Comparison of ENCODE assay signal across 9 mouse cellular contexts in genomic region chr4:106699989-106700388, GRCm38 (mm10). TPM values are rescaled to one million over a fixed set of nuclear protein-coding genes. Genes with fewer than 3 reads are reported as not detected.
DNase-seq lines count a peak whose midpoint lies in the region; ATAC-seq and TF ChIP-seq lines count a peak whose summit lies in the region.
"Had no signal": no experiment of that assay in that cellular context is flagged by ENCODE, and none has a peak within 500 bp of the region (broad histone marks: within the 10 kb centered on the region; RNA-seq: fewer than 3 reads in every experiment).

No protein-coding gene starts in this region.

- H3K4me2 ChIP-seq in liver, embryonic 12.5 days = no peak overlapping the region
- no peak overlapping the region for H3K4me2 ChIP-seq in kidney, postnatal 0 days (ENCODE audit: low read length)
- H3K4me2 ChIP-seq in midbrain, embryonic 11.5 days = no peak overlapping the region

- H3K4me3 ChIP-seq in liver, embryonic 12.5 days = no peak overlapping the region
- no peak overlapping the region for H3K4me3 ChIP-seq in kidney, postnatal 0 days (replicated peaks; ENCODE audit: low read depth, low read length)
- H3K4me3 ChIP-seq in midbrain, embryonic 11.5 days (ENCODE audit: low read depth, low read length) = no peak overlapping the region
- H3K4me3 ChIP-seq: erythroblast, embryonic 14.5 days had no signal

- no peaks in the 10 kb centered on the region for H3K9me3 ChIP-seq in liver, embryonic 12.5 days (replicated peaks)
- H3K9me3 ChIP-seq in kidney, postnatal 0 days (replicated peaks; ENCODE audit: low read length) = no peaks in the 10 kb centered on the region
- H3K9me3 ChIP-seq in midbrain, embryonic 11.5 days (ENCODE audit: control insufficient read depth, low read length) = no peaks in the 10 kb centered on the region

- peak; percentile 35 for DNase-seq in liver
- DNase-seq in brain, adult 2 months (ENCODE audit: low read depth, low spot score) = peak; percentile 74
- DNase-seq in forelimb bud, embryonic 11.5 days (ENCODE audit: low read depth, low spot score) = peak; percentile 79
- DNase-seq in kidney, postnatal 0 days (ENCODE audit: low spot score) = peak; percentile 75
- DNase-seq in midbrain, embryonic 11.5 days (ENCODE audit: low spot score, missing footprints) = peak; percentile 87
- DNase-seq in thymus, postnatal 36 days = peak; percentile 20 to 26
- no peak for DNase-seq in cerebellum, adult 9-10 months

- peaks cover 56% of the 10 kb centered on the region for H3K27me3 ChIP-seq in liver, embryonic 12.5 days (replicated peaks)
- H3K27me3 ChIP-seq in kidney, postnatal 0 days (ENCODE audit: insufficient read depth, low read length) = no peaks in the 10 kb centered on the region
- no peaks in the 10 kb centered on the region for H3K27me3 ChIP-seq in midbrain, embryonic 11.5 days (ENCODE audit: control insufficient read depth, insufficient read depth, low read length)

- WGBS in liver, embryonic 12.5 days (ENCODE audit: insufficient replicate concordance) = 20% methylated on average over 9 of the region's 9 CpGs
- WGBS in kidney, postnatal 0 days = 10% methylated on average over 9 of the region's 9 CpGs
- 26% methylated on average over 9 of the region's 9 CpGs for WGBS in midbrain, embryonic 11.5 days

- peak; percentile 78 for TF ChIP-seq CTCF in kidney, postnatal 0 days (IDR thresholded peaks at IDR 0.05; ENCODE audit: low read depth)

- ATAC-seq in liver, embryonic 12.5 days = no peak
- peak; percentile 71 for ATAC-seq in kidney, postnatal 0 days (replicated peaks; ENCODE audit: low FRiP score, low read depth)
- peak; percentile 71 for ATAC-seq in midbrain, embryonic 11.5 days (ENCODE audit: low FRiP score)

- no peak overlapping the region for H3K27ac ChIP-seq in liver, embryonic 12.5 days
- no peak overlapping the region for H3K27ac ChIP-seq in kidney, postnatal 0 days
- no peak overlapping the region for H3K27ac ChIP-seq in midbrain, embryonic 11.5 days (ENCODE audit: low read depth, low read length)

- H3K4me1 ChIP-seq in liver, embryonic 12.5 days = 0 out of 2 replicates have a peak, but pooled peaks cover 4% of the 10 kb centered on the region
- no peaks in the 10 kb centered on the region for H3K4me1 ChIP-seq in kidney, postnatal 0 days (replicated peaks; ENCODE audit: insufficient read depth, low read length)
- peaks cover 4% of the 10 kb centered on the region for H3K4me1 ChIP-seq in midbrain, embryonic 11.5 days (ENCODE audit: control insufficient read depth, insufficient read depth, low read length)

- H3K9ac ChIP-seq in liver, embryonic 12.5 days = no peak overlapping the region
- H3K9ac ChIP-seq in kidney, postnatal 0 days (ENCODE audit: low read depth, low read length) = no peak overlapping the region
- H3K9ac ChIP-seq in midbrain, embryonic 11.5 days (ENCODE audit: low read length) = no peak overlapping the region

- H3K36me3 ChIP-seq in liver, embryonic 12.5 days = no peaks in the 10 kb centered on the region
- no peaks in the 10 kb centered on the region for H3K36me3 ChIP-seq in kidney, postnatal 0 days (ENCODE audit: insufficient read depth, low read length)
- no peaks in the 10 kb centered on the region for H3K36me3 ChIP-seq in midbrain, embryonic 11.5 days (ENCODE audit: control insufficient read depth, insufficient read depth, low read length)

RNA-seq across cellular contexts. Expression of gene Ttc4, which starts 21.2 kb away (rescaled TPM):
- polyA plus RNA-seq in liver, embryonic 12.5 days (2016; fragmentation: Nextera tagmentation; extraction: Ambion mirVana) = 45.2 and 48.6 TPM in 2 replicates
- polyA plus RNA-seq in kidney, postnatal 0 days (2015; fragmentation: Nextera tagmentation; extraction: Ambion mirVana) = 63.7 and 64.0 TPM in 2 replicates
- 87.9 and 97.3 TPM in 2 replicates for polyA plus RNA-seq in midbrain, embryonic 11.5 days (2014; fragmentation: Nextera tagmentation; extraction: Ambion mirVana)

RNA-seq across cellular contexts. Expression of gene Mroh7, which starts 30.7 kb away (rescaled TPM):
- 0.10 and 0.15 TPM in 2 replicates for polyA plus RNA-seq in liver, embryonic 12.5 days (2016; fragmentation: Nextera tagmentation; extraction: Ambion mirVana)
- polyA plus RNA-seq in kidney, postnatal 0 days (2015; fragmentation: Nextera tagmentation; extraction: Ambion mirVana) = 0.58 and 0.91 TPM in 2 replicates
- 0.07 TPM in 1 of 2 replicates, not detected in the other for polyA plus RNA-seq in midbrain, embryonic 11.5 days (2014; fragmentation: Nextera tagmentation; extraction: Ambion mirVana)
- polyA plus RNA-seq: erythroblast, embryonic 14.5 days had no signal

RNA-seq across cellular contexts. Expression of gene Fam151a, which starts 33.7 kb away (rescaled TPM):
- not detected in 2 replicates for polyA plus RNA-seq in liver, embryonic 12.5 days (2016; fragmentation: Nextera tagmentation; extraction: Ambion mirVana)
- polyA plus RNA-seq in kidney, postnatal 0 days (2015; fragmentation: Nextera tagmentation; extraction: Ambion mirVana) = 8.8 and 11.4 TPM in 2 replicates
- not detected in 2 replicates for polyA plus RNA-seq in midbrain, embryonic 11.5 days (2014; fragmentation: Nextera tagmentation; extraction: Ambion mirVana)
- polyA plus RNA-seq: erythroblast, embryonic 14.5 days had no signal

RNA-seq across cellular contexts. Expression of gene Pars2, which starts 49.1 kb away (rescaled TPM):
- polyA plus RNA-seq in liver, embryonic 12.5 days (2016; fragmentation: Nextera tagmentation; extraction: Ambion mirVana) = 6.9 and 7.5 TPM in 2 replicates
- polyA plus RNA-seq in kidney, postnatal 0 days (2015; fragmentation: Nextera tagmentation; extraction: Ambion mirVana) = 11.8 and 12.8 TPM in 2 replicates
- 11.4 and 12.4 TPM in 2 replicates for polyA plus RNA-seq in midbrain, embryonic 11.5 days (2014; fragmentation: Nextera tagmentation; extraction: Ambion mirVana)
